Mouse (Mus musculus): ENCODE data around the gene Lrp3. TPM values are rescaled to one million over a fixed set of nuclear protein-coding genes. Genes with fewer than 3 reads are reported as not detected.

The Lrp3 gene
- polyA plus RNA-seq, 1 experiment from 2014 or later: 1.6 TPM

DNA sequence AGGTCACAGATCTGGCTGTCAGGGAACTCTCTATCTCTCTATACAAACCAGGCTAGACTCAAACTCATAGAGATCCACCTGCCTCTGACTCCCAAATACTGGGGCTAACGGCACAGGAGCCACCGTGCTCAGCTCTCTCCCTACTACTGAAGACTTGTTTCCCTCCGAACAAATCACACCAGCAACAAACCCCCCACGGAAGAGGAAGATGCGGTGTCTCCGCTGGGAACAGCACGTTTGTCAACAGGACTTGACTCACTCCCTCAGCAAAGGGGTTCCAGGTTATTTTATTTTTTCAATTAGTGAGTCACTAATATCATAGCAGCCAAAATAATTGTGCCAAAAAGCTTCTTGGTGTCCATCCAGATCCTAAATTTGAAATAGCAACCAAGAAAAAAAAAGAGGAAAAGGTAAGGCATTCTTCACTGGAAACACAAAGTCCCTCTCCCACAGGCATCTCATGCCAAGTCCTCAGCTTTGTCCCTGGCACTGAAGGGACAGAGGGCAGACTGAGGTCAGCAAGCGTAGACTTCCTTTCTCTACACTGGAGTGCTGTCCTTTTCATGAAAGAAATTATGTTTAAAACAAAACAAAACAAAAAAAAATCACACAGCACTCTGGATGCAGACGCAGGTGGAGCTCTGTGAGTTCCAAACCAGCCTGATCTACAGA, 5.5 kb upstream of the Lrp3 start:
- 68% methylated on average over 9 of the region's 9 CpGs for WGBS
- ATAC-seq: no peak
- no peak overlapping the region for H3K9ac ChIP-seq (ENCODE audit: low read depth, low read length)
- H3K4me1 ChIP-seq (replicated peaks; ENCODE audit: control insufficient read depth, insufficient read depth, low read length): no peaks in the 10 kb centered on the region
- H3K4me2 ChIP-seq (replicated peaks; ENCODE audit: low read depth): no peak overlapping the region
- H3K9me3 ChIP-seq (ENCODE audit: control insufficient read depth): no peaks in the 10 kb centered on the region
- no peak for TF ChIP-seq CTCF (IDR thresholded peaks at IDR 0.05; ENCODE audit: low read depth)
- H3K36me3 ChIP-seq (ENCODE audit: control insufficient read depth, insufficient read depth): no peaks in the 10 kb centered on the region
- H3K4me3 ChIP-seq (ENCODE audit: low read depth, low read length): no peak overlapping the region
- no peak overlapping the region for H3K27ac ChIP-seq (ENCODE audit: low read depth, low read length)
- no peaks in the 10 kb centered on the region for H3K27me3 ChIP-seq (replicated peaks; ENCODE audit: control insufficient read depth, insufficient read depth, low read length)

DNA sequence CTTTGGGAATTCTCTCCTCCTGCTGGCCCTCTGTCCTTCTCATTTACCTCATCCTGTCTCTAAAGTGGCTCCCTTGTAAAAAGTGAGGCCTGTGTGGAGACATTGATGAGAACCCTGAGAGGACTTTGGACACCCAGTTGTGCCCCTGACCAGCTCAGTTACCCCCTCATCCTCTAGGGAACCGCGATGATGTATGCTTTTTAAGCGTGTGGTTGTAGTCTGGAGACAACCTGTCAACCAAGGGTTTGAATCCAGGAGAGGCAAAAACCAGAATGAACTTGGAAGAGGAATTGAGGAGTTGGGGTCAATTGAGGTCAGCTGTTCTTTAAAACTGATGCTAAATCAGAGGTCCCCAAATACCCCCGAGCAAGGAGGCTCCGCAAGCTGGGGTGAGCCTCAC, 433 bp upstream of the Lrp3 start:
- Histone ChIP-seq H3K4me1 (replicated peaks; ENCODE audit: control insufficient read depth, insufficient read depth, low read length) (no peaks in the 10 kb centered on the region), H3K36me3 (ENCODE audit: control insufficient read depth, insufficient read depth) (no peaks in the 10 kb centered on the region), H3K27me3 (replicated peaks; ENCODE audit: control insufficient read depth, insufficient read depth, low read length) (no peaks in the 10 kb centered on the region; the same call in 1 of the 2 replicates), H3K4me2 (replicated peaks; ENCODE audit: low read depth) (peak overlapping the region; percentile 97), H3K9me3 (ENCODE audit: control insufficient read depth) (no peaks in the 10 kb centered on the region), H3K4me3 (ENCODE audit: low read depth, low read length) (peak overlapping the region; percentile 56), H3K9ac (ENCODE audit: low read depth, low read length) (no peak overlapping the region), H3K27ac (ENCODE audit: low read depth, low read length) (no peak overlapping the region)
- WGBS: 49% methylated on average over 5 of the region's 5 CpGs
- no peak for ATAC-seq
- no peak for TF ChIP-seq CTCF (IDR thresholded peaks at IDR 0.05; ENCODE audit: low read depth)

- Histone ChIP-seq H3K27ac (ENCODE audit: low read depth, low read length) (no peak overlapping the region; the same call in 1 of the 2 replicates), H3K4me1 (replicated peaks; ENCODE audit: control insufficient read depth, insufficient read depth, low read length) (no peaks in the 10 kb centered on the region), H3K36me3 (ENCODE audit: control insufficient read depth, insufficient read depth) (no peaks in the 10 kb centered on the region), H3K9ac (ENCODE audit: low read depth, low read length) (peak overlapping the region; percentile 73), H3K27me3 (replicated peaks; ENCODE audit: control insufficient read depth, insufficient read depth, low read length) (no peaks in the 10 kb centered on the region; the same call in 1 of the 2 replicates), H3K9me3 (ENCODE audit: control insufficient read depth) (no peaks in the 10 kb centered on the region), H3K4me3 (ENCODE audit: low read depth, low read length) (peak overlapping the region; percentile 56), H3K4me2 (replicated peaks; ENCODE audit: low read depth) (peak overlapping the region; percentile 97)
- no peak for TF ChIP-seq CTCF (IDR thresholded peaks at IDR 0.05; ENCODE audit: low read depth)
- ATAC-seq: peak; percentile 41; the same call in 1 of the 2 replicates
- under 1% methylated on average over 63 of the region's 79 CpGs for WGBS
These were observed 666 bp downstream of the Lrp3 start for GRCm38 (mm10) chr7:35214442-35215222.

- ATAC-seq: no peak
These were observed 3.5 kb downstream of the Lrp3 start for GRCm38 (mm10) chr7:35211791-35212190.

GRCm38 (mm10) chr7:35199755-35200154, 15.5 kb downstream of the Lrp3 start:
- H3K27me3 ChIP-seq (replicated peaks; ENCODE audit: control insufficient read depth, insufficient read depth, low read length): no peaks in the 10 kb centered on the region
- no peak overlapping the region for H3K4me2 ChIP-seq (replicated peaks; ENCODE audit: low read depth)
- H3K36me3 ChIP-seq (ENCODE audit: control insufficient read depth, insufficient read depth): peaks cover 4% of the 10 kb centered on the region; the same call in 1 of the 2 replicates
- no peaks in the 10 kb centered on the region for H3K4me1 ChIP-seq (replicated peaks; ENCODE audit: control insufficient read depth, insufficient read depth, low read length)
- TF ChIP-seq CTCF (IDR thresholded peaks at IDR 0.05; ENCODE audit: low read depth): no peak
- H3K27ac ChIP-seq (ENCODE audit: low read depth, low read length): no peak overlapping the region
- no peak overlapping the region for H3K4me3 ChIP-seq (ENCODE audit: low read depth, low read length)
- ATAC-seq: no peak
- no peak overlapping the region for H3K9ac ChIP-seq (ENCODE audit: low read depth, low read length)
- no peaks in the 10 kb centered on the region for H3K9me3 ChIP-seq (ENCODE audit: control insufficient read depth)

More at GRCm38 (mm10) chr7:35211791-35212190, 3.5 kb downstream of the Lrp3 start:
- no peaks in the 10 kb centered on the region; the same call in 1 of the 2 replicates for H3K27me3 ChIP-seq (replicated peaks; ENCODE audit: control insufficient read depth, insufficient read depth, low read length)
- H3K27ac ChIP-seq (ENCODE audit: low read depth, low read length): no peak overlapping the region
- H3K4me1 ChIP-seq (replicated peaks; ENCODE audit: control insufficient read depth, insufficient read depth, low read length): no peaks in the 10 kb centered on the region
- no peak for TF ChIP-seq CTCF (IDR thresholded peaks at IDR 0.05; ENCODE audit: low read depth)
- H3K36me3 ChIP-seq (ENCODE audit: control insufficient read depth, insufficient read depth): no peaks in the 10 kb centered on the region
- H3K9me3 ChIP-seq (ENCODE audit: control insufficient read depth): no peaks in the 10 kb centered on the region
- WGBS: 94% methylated on average over 4 of the region's 4 CpGs
- H3K9ac ChIP-seq (ENCODE audit: low read depth, low read length): no peak overlapping the region
- H3K4me2 ChIP-seq (replicated peaks; ENCODE audit: low read depth): no peak overlapping the region
- no peak overlapping the region for H3K4me3 ChIP-seq (ENCODE audit: low read depth, low read length)

DNA sequence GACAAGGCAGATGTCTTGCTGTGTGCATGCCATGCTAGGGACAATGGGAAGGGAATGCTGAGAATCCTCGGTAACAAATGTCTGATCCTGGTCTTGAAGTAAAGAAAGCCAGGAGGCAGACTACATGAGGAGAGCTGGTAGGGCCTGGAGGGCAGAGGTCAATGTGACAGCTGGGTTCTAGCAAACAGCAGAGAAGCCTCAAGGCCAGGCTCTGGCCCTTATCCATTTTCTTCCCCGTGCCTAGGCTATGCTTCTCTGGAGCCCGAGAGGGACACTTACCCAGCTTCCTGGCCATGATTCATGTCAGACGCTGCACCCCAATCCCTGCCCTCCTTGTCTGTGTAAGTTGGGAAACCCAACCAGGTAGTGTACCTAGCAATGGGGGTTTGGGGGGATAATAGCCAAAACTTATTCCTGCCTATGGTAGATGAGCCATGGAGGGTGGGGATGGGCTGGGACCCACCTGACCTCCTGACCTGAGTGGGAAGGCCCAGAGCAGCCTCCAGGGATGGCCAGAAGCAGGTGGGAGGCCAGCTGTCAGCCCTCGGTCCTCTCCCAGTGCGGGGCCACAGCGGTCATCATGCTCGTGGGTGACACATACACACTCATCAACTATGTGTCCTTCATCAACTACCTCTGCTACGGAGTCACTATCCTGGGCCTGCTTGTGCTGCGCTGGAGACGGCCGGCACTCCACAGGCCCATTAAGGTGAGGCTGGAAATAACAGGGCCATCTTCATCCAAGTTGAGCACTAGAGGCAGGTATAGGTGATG, 16.1 kb downstream of the Lrp3 start:
- no peak overlapping the region for H3K4me3 ChIP-seq (ENCODE audit: low read depth, low read length)
- TF ChIP-seq CTCF (IDR thresholded peaks at IDR 0.05; ENCODE audit: low read depth): no peak
- H3K27ac ChIP-seq (ENCODE audit: low read depth, low read length): no peak overlapping the region
- no peak overlapping the region for H3K9ac ChIP-seq (ENCODE audit: low read depth, low read length)
- no peaks in the 10 kb centered on the region for H3K27me3 ChIP-seq (replicated peaks; ENCODE audit: control insufficient read depth, insufficient read depth, low read length)
- 88% methylated on average over 12 of the region's 12 CpGs for WGBS
- no peaks in the 10 kb centered on the region for H3K9me3 ChIP-seq (ENCODE audit: control insufficient read depth)
- H3K4me2 ChIP-seq (replicated peaks; ENCODE audit: low read depth): no peak overlapping the region
- H3K4me1 ChIP-seq (replicated peaks; ENCODE audit: control insufficient read depth, insufficient read depth, low read length): no peaks in the 10 kb centered on the region
- ATAC-seq: no peak
- peaks cover 4% of the 10 kb centered on the region; the same call in 1 of the 2 replicates for H3K36me3 ChIP-seq (ENCODE audit: control insufficient read depth, insufficient read depth)

All from intestine, postnatal 0 days (tissue).